Mouse (Mus musculus): ENCODE results near the gene Cnot11. TPM values are rescaled to one million over a fixed set of nuclear protein-coding genes. Genes with fewer than 3 reads are reported as not detected.

Cnot11 gene
- polyA plus RNA-seq (2017; shearing (Covaris generic)), result 8.0 TPM

GRCm38 (mm10) chr1:39534831-39535230 is at the start of gene Cnot11:
TSS of gene Cnot11 (plus strand) at chr1:39534992.

GRCm38 (mm10) chr1:39577253-39577705 is 42.5 kb downstream of the Cnot11 start, which contains the start of gene Rnf149:
TSS of gene Rnf149 (minus strand) at chr1:39577405.

Other genes with a start within 250 kb of the Cnot11 start
- 234 TPM for gene Rpl31, start 167.2 kb upstream of the Cnot11 start, polyA plus RNA-seq (2017; shearing (Covaris generic))
- 2.2 TPM for gene Tbc1d8, start 56.2 kb upstream of the Cnot11 start, polyA plus RNA-seq (2017; shearing (Covaris generic))
- gene Rnf149, start 42.4 kb downstream of the Cnot11 start, polyA plus RNA-seq (2017; shearing (Covaris generic)), result 8.9 TPM
- not detected for gene Creg2, start 116.5 kb downstream of the Cnot11 start, polyA plus RNA-seq (2017; shearing (Covaris generic))
- gene Rfx8, start 186.0 kb downstream of the Cnot11 start, polyA plus RNA-seq (2017; shearing (Covaris generic)), result not detected